Mouse (Mus musculus): Measurements from ENCODE around the gene Bcl2l2.

The Bcl2l2 gene

DNA sequence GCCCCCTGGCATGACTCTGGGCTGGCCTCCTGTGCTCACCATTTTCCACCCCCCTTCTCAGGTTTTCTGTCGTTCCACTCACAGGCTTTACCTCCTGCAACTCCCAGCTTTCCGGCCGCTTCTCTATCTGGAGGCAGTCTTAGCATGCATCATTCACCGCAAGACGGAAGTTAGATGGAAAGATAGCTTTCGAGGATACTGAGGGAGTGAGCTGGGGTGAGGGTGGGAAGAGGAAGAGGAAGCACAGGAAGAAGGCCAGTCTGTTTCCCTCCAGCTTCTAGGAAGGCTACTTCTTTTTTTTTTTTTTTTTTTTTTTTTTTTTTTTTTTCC is 53.6 kb downstream of the Bcl2l2 start:
- no peak for DNase-seq (ENCODE audit: low spot score)

DNA sequence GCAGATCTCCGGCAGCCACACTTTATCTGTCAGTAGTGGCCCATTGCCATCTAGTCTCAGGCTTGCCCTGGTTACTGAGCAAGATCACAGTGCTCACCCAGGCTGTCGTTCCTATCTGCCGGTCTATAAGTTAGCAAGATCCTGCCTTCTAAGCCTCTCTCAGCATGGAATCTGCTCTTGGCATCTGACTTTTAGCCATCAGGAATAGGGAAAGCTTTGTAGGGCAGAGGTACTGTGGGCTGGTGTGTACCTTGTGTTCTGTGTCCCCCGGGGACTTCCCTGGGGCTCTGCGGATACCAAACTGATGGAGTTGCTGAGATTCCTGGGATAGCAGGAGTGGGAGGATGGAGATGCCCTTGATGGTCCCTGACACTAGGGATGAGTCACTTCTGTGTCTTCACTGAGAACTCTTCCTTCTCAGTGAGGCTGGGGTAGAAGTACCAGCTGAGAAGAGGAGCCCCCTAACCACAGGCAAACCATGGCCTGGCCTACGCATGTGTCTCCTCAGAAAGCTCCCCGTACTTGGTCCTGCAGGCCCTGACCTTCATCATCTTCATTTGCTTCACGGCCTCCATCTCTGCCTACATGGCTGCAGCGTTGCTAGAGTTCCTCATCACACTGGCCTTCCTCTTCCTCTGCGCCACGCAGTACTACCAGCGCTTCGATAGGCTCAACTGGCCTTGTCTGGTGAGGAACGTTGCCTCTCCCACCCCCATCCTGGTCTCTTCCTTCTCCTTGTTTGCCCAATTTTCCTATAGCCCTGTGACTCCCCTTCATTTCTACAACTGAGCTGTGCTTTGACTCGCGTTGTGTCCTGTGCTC is 54.4 kb downstream of the Bcl2l2 start:
- DNase-seq (ENCODE audit: low spot score): no peak

Data from spleen, adult 12 weeks (tissue).